Mouse (Mus musculus) forebrain, embryonic 12.5 days (tissue): ENCODE results near the gene Fam107b. TPM values are rescaled to one million over a fixed set of nuclear protein-coding genes. Genes with fewer than 3 reads are reported as not detected.

ENCODE experiments used
- ATAC-seq: fragments of 200-750 bp; cut with Nextera tagmentation; 2 replicates; pipeline ENCODE4 v1.8.0; 2017; ENCODE audit warnings: moderate TSS enrichment; ENCODE audit not compliant: low FRiP score
- H3K27ac ChIP-seq: fragments of 300-500 bp; sonication (generic); 2 replicates; pipeline ENCODE4 v1.5.1; 2016; ENCODE audit warnings: mild to moderate bottlenecking
- H3K27me3 ChIP-seq: fragments of 300-500 bp; sonication (generic); 2 replicates; pipeline ENCODE4 v1.6.1; 2016; ENCODE audit warnings: mild to moderate bottlenecking
- H3K36me3 ChIP-seq: fragments of 300-500 bp; sonication (generic); replicated peaks from 2 replicates; pipeline ENCODE4 v1.6.1; 2016; ENCODE audit warnings: mild to moderate bottlenecking
- H3K4me1 ChIP-seq: fragments of 300-500 bp; sonication (generic); 2 replicates; pipeline ENCODE4 v1.6.1; 2016
- H3K4me2 ChIP-seq: fragments of 300-500 bp; sonication (generic); 2 replicates; pipeline ENCODE4 v1.6.1; 2016; ENCODE audit warnings: mild to moderate bottlenecking, moderate library complexity
- H3K4me3 ChIP-seq: fragments of 300-500 bp; sonication (generic); replicated peaks from 2 replicates; pipeline ENCODE4 v1.5.1; 2016; ENCODE audit warnings: mild to moderate bottlenecking
- H3K9ac ChIP-seq: fragments of 300-500 bp; sonication (generic); 2 replicates; pipeline ENCODE4 v1.6.1; 2016; ENCODE audit warnings: mild to moderate bottlenecking
- H3K9me3 ChIP-seq: fragments of 300-500 bp; sonication (generic); 2 replicates; pipeline ENCODE4 v1.6.1; 2016
- WGBS: fragments of 180-500 bp; shearing (Covaris S2); methylation state at CpG from one replicate; pipeline ENCODE4 v1.1.7; 2016; 5-methylcytosine and 5-hydroxymethylcytosine counted together
- polyA plus RNA-seq: library from polyadenylated mRNA; unstranded; fragments of >200 nt; fragmentation: Nextera tagmentation; extraction: Ambion mirVana; gene quantifications from 2 replicates; pipeline ENCODE4 v1.2.1, GENCODE M21; 2016

Fam107b gene
- polyA plus RNA-seq, 1 experiment from 2014 or later, result 44.2 TPM

DNA sequence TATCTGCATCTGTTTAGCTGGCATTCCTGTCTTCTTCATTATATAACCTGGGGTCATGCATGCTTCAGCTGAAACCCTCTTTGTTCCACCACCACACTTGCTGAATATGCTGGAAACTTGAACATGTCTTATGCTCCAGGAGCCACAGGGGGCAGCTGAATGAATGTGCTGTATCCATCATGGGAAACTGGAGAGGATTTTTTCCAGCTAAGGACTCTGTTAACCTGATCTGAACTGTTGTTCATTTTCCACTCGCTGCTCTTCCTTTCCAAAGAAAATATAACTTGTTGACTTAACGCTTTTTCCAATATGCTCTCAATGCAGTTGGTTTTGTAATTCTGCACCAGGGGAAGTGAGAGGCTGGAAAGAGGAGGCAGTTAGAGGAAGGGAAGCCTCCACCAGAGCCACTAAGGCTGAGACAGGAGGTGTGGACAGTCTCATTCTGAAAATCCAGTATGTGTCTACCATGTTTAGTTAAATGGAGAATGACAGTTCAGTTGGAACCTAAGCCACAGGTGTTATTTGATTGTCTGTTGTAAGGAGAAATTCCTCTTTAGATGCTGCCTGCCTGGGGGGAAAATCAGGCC, 9.1 kb downstream of the Fam107b start:
- ATAC-seq, result no peak
- Histone ChIP-seq H3K4me1 (no peaks in the 10 kb centered on the region), H3K9me3 (no peaks in the 10 kb centered on the region), H3K27me3 (no peaks in the 10 kb centered on the region), H3K27ac (no peak overlapping the region), H3K4me3 (no peak overlapping the region), H3K4me2 (no peak overlapping the region), H3K36me3 (no peaks in the 10 kb centered on the region), H3K9ac (no peak overlapping the region)
- 93% methylated on average over 2 of the region's 2 CpGs for WGBS

GRCm38 (mm10) chr2:3582830-3583229, 12.5 kb downstream of the Fam107b start:
- Histone ChIP-seq H3K36me3 (no peaks in the 10 kb centered on the region), H3K9ac (no peak overlapping the region), H3K4me1 (no peaks in the 10 kb centered on the region), H3K27ac (no peak overlapping the region), H3K27me3 (no peaks in the 10 kb centered on the region), H3K9me3 (no peaks in the 10 kb centered on the region), H3K4me3 (no peak overlapping the region), H3K4me2 (no peak overlapping the region)
- 73% methylated on average over 2 of the region's 2 CpGs for WGBS
- no peak for ATAC-seq

DNA sequence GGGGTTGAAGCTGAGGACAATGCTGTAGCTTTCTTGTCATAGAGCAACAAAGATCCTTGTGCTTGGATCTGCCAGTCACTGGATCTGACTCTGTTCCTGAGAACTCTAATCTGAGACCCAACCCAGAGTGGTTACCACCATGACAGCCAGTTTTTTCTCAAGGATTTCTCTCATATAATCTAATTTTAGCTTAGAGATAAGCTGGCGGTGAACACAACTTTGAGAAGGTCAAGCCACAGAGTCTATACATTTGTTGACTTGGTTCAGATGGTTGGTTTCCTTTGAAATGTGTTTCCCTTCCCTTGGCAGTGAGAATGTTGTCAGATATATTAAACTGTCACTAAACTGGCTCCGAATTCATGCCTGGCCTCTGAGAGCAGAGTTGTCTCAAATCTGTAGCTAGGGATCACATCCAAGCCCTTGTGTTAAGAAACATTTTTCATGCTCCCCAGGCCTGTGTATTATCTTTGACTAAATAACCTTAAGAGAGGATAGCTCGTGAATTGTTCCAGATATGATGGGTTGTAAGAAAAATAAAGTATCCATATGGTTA, 15.0 kb downstream of the Fam107b start:
- no peaks in the 10 kb centered on the region for H3K27me3 ChIP-seq
- H3K36me3 ChIP-seq, result no peaks in the 10 kb centered on the region
- no peak overlapping the region for H3K4me2 ChIP-seq
- WGBS, result 82% methylated on average over 3 of the region's 3 CpGs
- no peak overlapping the region for H3K4me3 ChIP-seq
- H3K4me1 ChIP-seq, result no peaks in the 10 kb centered on the region
- ATAC-seq, result no peak
- H3K9ac ChIP-seq, result no peak overlapping the region
- H3K9me3 ChIP-seq, result no peaks in the 10 kb centered on the region
- H3K27ac ChIP-seq, result no peak overlapping the region

GRCm38 (mm10) chr2:3590086-3590915, 20.0 kb downstream of the Fam107b start:
- Histone ChIP-seq H3K36me3 (no peaks in the 10 kb centered on the region), H3K27ac (no peak overlapping the region), H3K9ac (no peak overlapping the region), H3K4me1 (no peaks in the 10 kb centered on the region), H3K4me3 (no peak overlapping the region), H3K4me2 (no peak overlapping the region), H3K27me3 (no peaks in the 10 kb centered on the region), H3K9me3 (no peaks in the 10 kb centered on the region)
- 88% methylated on average over 6 of the region's 6 CpGs for WGBS
- ATAC-seq, result no peak

- Histone ChIP-seq H3K27me3 (no peaks in the 10 kb centered on the region), H3K4me1 (no peaks in the 10 kb centered on the region), H3K9me3 (no peaks in the 10 kb centered on the region), H3K27ac (no peak overlapping the region), H3K4me3 (no peak overlapping the region), H3K4me2 (no peak overlapping the region), H3K36me3 (no peaks in the 10 kb centered on the region), H3K9ac (no peak overlapping the region)
- no peak for ATAC-seq
- WGBS, result 91% methylated on average over 1 of the region's 1 CpGs
Observed at GRCm38 (mm10) chr2:3590916-3591197, 20.6 kb downstream of the Fam107b start.

DNA sequence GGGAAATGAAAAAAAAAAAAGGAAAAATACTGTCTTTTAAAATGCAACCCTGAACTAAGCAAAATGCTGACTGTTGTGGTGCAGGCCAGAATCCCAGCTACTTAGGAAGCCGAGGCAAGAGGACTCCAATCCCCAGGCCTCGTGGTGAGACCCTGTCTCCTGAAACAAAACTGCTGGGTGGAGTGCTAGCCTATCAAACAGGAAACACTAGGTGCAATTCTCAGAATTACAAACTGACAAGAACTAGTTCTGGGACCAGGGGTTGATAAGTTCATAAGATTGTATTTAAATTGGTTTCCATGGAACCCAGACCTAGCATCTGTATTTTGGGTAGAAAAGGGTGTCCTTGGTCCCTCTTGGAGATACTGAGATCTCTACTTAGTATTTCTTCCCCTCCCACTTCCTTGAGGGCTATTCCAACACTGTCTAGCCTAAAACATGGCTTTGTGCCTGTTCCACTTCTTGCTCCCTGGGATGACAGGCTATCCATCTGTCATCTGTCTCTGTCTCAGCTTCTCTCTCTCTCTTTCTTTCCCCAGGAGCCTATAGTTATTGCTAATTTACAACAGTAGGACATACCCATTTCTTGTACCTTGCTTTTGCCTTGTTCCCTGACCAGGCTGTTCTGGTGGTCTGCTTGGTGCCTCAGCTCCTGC, 24.5 kb downstream of the Fam107b start:
- H3K9me3 ChIP-seq, result no peaks in the 10 kb centered on the region
- H3K9ac ChIP-seq, result no peak overlapping the region
- 68% methylated on average over 2 of the region's 2 CpGs for WGBS
- ATAC-seq, result no peak
- no peak overlapping the region for H3K4me2 ChIP-seq
- no peak overlapping the region for H3K27ac ChIP-seq
- no peaks in the 10 kb centered on the region for H3K36me3 ChIP-seq
- no peak overlapping the region for H3K4me3 ChIP-seq
- H3K27me3 ChIP-seq, result no peaks in the 10 kb centered on the region
- no peaks in the 10 kb centered on the region for H3K4me1 ChIP-seq

- H3K9ac ChIP-seq, result no peak overlapping the region
- no peaks in the 10 kb centered on the region for H3K27me3 ChIP-seq
- H3K36me3 ChIP-seq, result no peaks in the 10 kb centered on the region
- ATAC-seq, result no peak
- no peaks in the 10 kb centered on the region for H3K9me3 ChIP-seq
- H3K4me3 ChIP-seq, result no peak overlapping the region
- H3K4me1 ChIP-seq, result no peaks in the 10 kb centered on the region
- H3K27ac ChIP-seq, result no peak overlapping the region
- no peak overlapping the region for H3K4me2 ChIP-seq
- WGBS, result 69% methylated on average over 3 of the region's 3 CpGs
Observed at GRCm38 (mm10) chr2:3600421-3600820, 30.1 kb downstream of the Fam107b start.

DNA sequence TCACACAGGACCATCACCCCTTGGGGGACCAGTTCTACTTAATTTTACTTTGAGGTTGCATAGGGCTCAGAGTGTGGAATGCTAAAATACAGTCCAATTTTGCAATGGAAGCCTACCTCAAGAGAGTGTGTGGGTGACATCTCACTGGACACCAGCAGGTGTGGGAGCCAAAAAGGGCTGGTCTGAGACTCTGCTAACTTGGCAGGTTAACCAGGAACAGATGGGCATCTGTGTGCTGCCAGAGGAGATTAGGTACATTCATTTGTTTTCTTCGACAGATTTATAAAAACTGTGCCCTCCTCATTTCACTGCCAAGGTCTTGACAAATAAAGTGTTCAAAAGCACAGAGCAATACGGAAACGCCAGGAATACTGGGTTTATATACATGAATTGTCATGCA, 32.3 kb downstream of the Fam107b start:
- no peak overlapping the region for H3K27ac ChIP-seq
- 92% methylated on average over 3 of the region's 3 CpGs for WGBS
- H3K9ac ChIP-seq, result no peak overlapping the region
- no peak for ATAC-seq
- no peaks in the 10 kb centered on the region for H3K4me1 ChIP-seq
- no peaks in the 10 kb centered on the region for H3K9me3 ChIP-seq
- H3K4me3 ChIP-seq, result no peak overlapping the region
- H3K4me2 ChIP-seq, result no peak overlapping the region
- no peaks in the 10 kb centered on the region for H3K36me3 ChIP-seq
- no peaks in the 10 kb centered on the region for H3K27me3 ChIP-seq

GRCm38 (mm10) chr2:3603181-3603580, 32.9 kb downstream of the Fam107b start:
- no peak overlapping the region for H3K9ac ChIP-seq
- no peaks in the 10 kb centered on the region for H3K4me1 ChIP-seq
- H3K27me3 ChIP-seq, result no peaks in the 10 kb centered on the region
- H3K4me3 ChIP-seq, result no peak overlapping the region
- no peak overlapping the region for H3K4me2 ChIP-seq
- WGBS, result 86% methylated on average over 5 of the region's 5 CpGs
- no peaks in the 10 kb centered on the region for H3K36me3 ChIP-seq
- ATAC-seq, result no peak
- no peak overlapping the region for H3K27ac ChIP-seq
- H3K9me3 ChIP-seq, result no peaks in the 10 kb centered on the region

- WGBS, result 56% methylated on average over 8 of the region's 8 CpGs
- H3K27ac ChIP-seq, result no peak overlapping the region
- peak; percentile 36; the same call in 1 of the 2 replicates for ATAC-seq
- H3K4me1 ChIP-seq, result no peaks in the 10 kb centered on the region
- H3K9ac ChIP-seq, result no peak overlapping the region
- no peak overlapping the region for H3K4me3 ChIP-seq
- H3K9me3 ChIP-seq, result no peaks in the 10 kb centered on the region
- H3K27me3 ChIP-seq, result no peaks in the 10 kb centered on the region
- no peaks in the 10 kb centered on the region for H3K36me3 ChIP-seq
- H3K4me2 ChIP-seq, result no peak overlapping the region
Observed at GRCm38 (mm10) chr2:3608868-3609854, 38.9 kb downstream of the Fam107b start.

DNA sequence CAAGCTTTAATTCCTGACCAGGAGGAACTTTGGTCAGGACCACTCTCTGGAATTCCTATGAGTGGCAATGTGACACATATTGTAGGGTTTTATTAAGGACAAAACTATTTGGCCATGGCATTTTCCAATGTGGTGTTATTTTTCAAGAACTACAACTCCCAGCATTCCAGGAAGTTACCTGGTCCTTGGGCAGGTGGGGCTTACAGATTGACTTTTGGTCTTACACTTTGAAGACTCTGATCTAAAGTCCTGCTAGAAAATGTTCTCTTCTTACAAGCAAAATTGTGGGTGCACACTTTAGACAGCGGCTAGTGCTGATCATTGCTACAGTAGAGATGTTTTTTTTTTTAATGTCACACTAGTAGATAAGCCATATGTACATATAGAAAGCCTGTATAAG, 48.2 kb downstream of the Fam107b start:
- H3K27ac ChIP-seq, result no peak overlapping the region
- no peaks in the 10 kb centered on the region for H3K27me3 ChIP-seq
- 94% methylated on average over 1 of the region's 1 CpGs for WGBS
- no peaks in the 10 kb centered on the region; the same call in 1 of the 2 replicates for H3K4me1 ChIP-seq
- no peaks in the 10 kb centered on the region for H3K36me3 ChIP-seq
- H3K4me3 ChIP-seq, result no peak overlapping the region
- no peak for ATAC-seq
- no peak overlapping the region for H3K9ac ChIP-seq
- no peaks in the 10 kb centered on the region for H3K9me3 ChIP-seq
- H3K4me2 ChIP-seq, result no peak overlapping the region

DNA sequence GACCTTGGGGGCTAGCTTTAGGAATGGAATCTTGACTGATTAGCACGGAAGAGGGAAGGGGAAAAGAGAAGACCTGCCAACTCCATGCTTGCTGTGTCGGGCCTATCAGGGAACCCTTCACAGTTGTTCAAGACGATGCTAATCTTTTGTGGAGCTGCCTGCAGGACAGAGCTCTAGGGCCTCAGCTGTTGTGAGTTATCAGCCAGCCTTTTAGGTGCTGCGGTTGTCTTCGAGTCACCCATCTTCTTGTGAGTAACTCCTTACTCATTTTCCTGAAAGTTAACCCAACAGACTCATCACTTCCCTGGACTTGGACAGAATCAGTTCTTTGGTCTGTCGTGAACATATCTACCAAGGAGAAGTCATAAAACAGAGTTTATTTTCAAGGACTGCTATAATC, 51.3 kb downstream of the Fam107b start:
- ATAC-seq, result no peak
- H3K27me3 ChIP-seq, result no peaks in the 10 kb centered on the region
- no peak overlapping the region for H3K4me3 ChIP-seq
- WGBS, result 78% methylated on average over 6 of the region's 6 CpGs
- H3K36me3 ChIP-seq, result no peaks in the 10 kb centered on the region
- H3K9ac ChIP-seq, result no peak overlapping the region
- no peak overlapping the region for H3K4me2 ChIP-seq
- H3K9me3 ChIP-seq, result no peaks in the 10 kb centered on the region
- no peak overlapping the region for H3K27ac ChIP-seq
- H3K4me1 ChIP-seq, result no peaks in the 10 kb centered on the region; the same call in 1 of the 2 replicates
